Comparison of ENCODE assay signal across 8 mouse cellular contexts in the genomic region with DNA sequence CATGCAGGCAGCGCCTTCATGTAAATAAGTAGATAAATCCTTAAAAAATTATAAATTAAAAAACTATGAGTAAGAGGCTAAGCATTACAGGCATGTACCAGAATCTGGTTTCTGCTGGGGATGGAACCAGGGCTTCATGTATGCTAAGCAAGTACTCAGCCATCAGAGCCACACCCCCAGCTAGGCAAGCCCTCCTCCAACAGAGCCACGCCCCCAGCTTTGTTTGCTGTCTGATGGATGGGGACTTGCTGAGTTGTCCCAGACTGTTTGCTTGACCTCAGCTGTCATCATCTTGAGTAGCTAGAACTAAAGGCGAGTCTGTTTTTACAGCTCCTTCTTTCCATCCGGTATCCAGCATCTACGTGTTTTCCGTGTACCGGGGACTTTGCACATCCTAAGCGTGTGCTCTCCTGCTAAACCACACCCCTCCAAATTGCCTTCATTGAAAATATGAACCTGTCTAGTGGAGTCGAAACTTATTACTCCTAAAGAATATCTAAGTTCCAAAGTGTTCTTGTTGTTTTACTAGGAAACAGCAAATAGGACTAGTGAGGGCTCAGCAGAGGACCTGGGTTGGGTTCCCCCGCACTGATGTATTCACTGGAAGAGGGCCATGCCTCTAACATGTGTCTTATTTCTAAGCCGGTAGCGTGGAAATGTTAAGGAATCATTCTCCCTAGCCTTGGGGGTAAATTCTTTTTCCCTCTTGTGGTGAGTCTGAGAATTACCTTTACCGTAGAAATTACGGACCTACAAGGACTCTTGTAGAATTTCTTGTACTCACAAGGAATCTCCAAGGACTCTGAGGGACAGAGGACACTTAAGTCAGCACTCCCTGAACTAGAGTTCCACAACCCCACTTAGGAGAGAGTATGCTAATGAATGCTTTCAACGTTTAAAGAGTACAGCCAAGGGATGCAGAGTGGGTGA. TPM values are rescaled to one million over a fixed set of nuclear protein-coding genes. Genes with fewer than 3 reads are reported as not detected.
DNase-seq lines count a peak whose midpoint lies in the region; ATAC-seq lines count a peak whose summit lies in the region.
"Had no signal": no experiment of that assay in that cellular context is flagged by ENCODE, and none has a peak within 500 bp of the region (broad histone marks: within the 10 kb centered on the region; RNA-seq: fewer than 3 reads in every experiment).

No protein-coding gene starts in this region.

- no peak overlapping the region for H3K4me3 ChIP-seq in kidney, embryonic 16.5 days (ENCODE audit: low read length)
- H3K4me3 ChIP-seq in heart, embryonic 16.5 days (ENCODE audit: low read length): no peak overlapping the region
- H3K4me3 ChIP-seq in midbrain, embryonic 11.5 days (ENCODE audit: low read depth, low read length): no peak overlapping the region
- H3K4me3 ChIP-seq: forebrain, embryonic 12.5 days had no signal

- no peak for ATAC-seq in kidney, embryonic 16.5 days (ENCODE audit: low FRiP score, low TSS enrichment)
- peak; percentile 63 for ATAC-seq in heart, embryonic 16.5 days (replicated peaks; ENCODE audit: extremely low read depth, insufficient read depth, low FRiP score)
- no peak for ATAC-seq in midbrain, embryonic 11.5 days (ENCODE audit: low FRiP score)

- H3K9me3 ChIP-seq in kidney, embryonic 16.5 days (ENCODE audit: low read length): no peaks in the 10 kb centered on the region
- H3K9me3 ChIP-seq in heart, embryonic 16.5 days (replicated peaks; ENCODE audit: control insufficient read depth, low read length): no peaks in the 10 kb centered on the region
- H3K9me3 ChIP-seq in midbrain, embryonic 11.5 days (ENCODE audit: control insufficient read depth, low read length): no peaks in the 10 kb centered on the region
- H3K9me3 ChIP-seq: forebrain, embryonic 12.5 days had no signal

- H3K4me1 ChIP-seq in kidney, embryonic 16.5 days (ENCODE audit: insufficient read depth, low read length): peaks cover 7% of the 10 kb centered on the region; the same call in 1 of the 2 replicates
- peaks cover 11% of the 10 kb centered on the region for H3K4me1 ChIP-seq in heart, embryonic 16.5 days (ENCODE audit: control insufficient read depth, insufficient read depth, low read length)
- H3K4me1 ChIP-seq in midbrain, embryonic 11.5 days (ENCODE audit: control insufficient read depth, insufficient read depth, low read length): no peaks in the 10 kb centered on the region

- 0 out of 2 replicates have a peak, but pooled peaks cover 5% of the 10 kb centered on the region for H3K27me3 ChIP-seq in kidney, embryonic 16.5 days (ENCODE audit: insufficient read depth, low read length)
- no peaks in the 10 kb centered on the region for H3K27me3 ChIP-seq in heart, embryonic 16.5 days (ENCODE audit: control insufficient read depth, insufficient read depth, low read length)
- no peaks in the 10 kb centered on the region for H3K27me3 ChIP-seq in midbrain, embryonic 11.5 days (ENCODE audit: control insufficient read depth, insufficient read depth, low read length)

- H3K4me2 ChIP-seq in kidney, embryonic 16.5 days (replicated peaks; ENCODE audit: low read depth, low read length): no peak overlapping the region
- no peak overlapping the region for H3K4me2 ChIP-seq in heart, embryonic 16.5 days (ENCODE audit: low read depth, low read length)
- H3K4me2 ChIP-seq in midbrain, embryonic 11.5 days: no peak overlapping the region
- H3K4me2 ChIP-seq: forebrain, embryonic 12.5 days had no signal

- no peaks in the 10 kb centered on the region for H3K36me3 ChIP-seq in kidney, embryonic 16.5 days (ENCODE audit: insufficient read depth, low read length)
- H3K36me3 ChIP-seq in heart, embryonic 16.5 days (ENCODE audit: control insufficient read depth, insufficient read depth): no peaks in the 10 kb centered on the region
- no peaks in the 10 kb centered on the region for H3K36me3 ChIP-seq in midbrain, embryonic 11.5 days (ENCODE audit: control insufficient read depth, insufficient read depth, low read length)
- H3K36me3 ChIP-seq: forebrain, embryonic 12.5 days had no signal

- 63% methylated on average over 15 of the region's 15 CpGs for WGBS in kidney, embryonic 16.5 days
- 47% methylated on average over 15 of the region's 15 CpGs for WGBS in heart, embryonic 16.5 days
- 81% methylated on average over 15 of the region's 15 CpGs for WGBS in midbrain, embryonic 11.5 days

- no peak overlapping the region for H3K9ac ChIP-seq in kidney, embryonic 16.5 days (replicated peaks; ENCODE audit: low read length)
- H3K9ac ChIP-seq in heart, embryonic 16.5 days (ENCODE audit: low read length): no peak overlapping the region
- H3K9ac ChIP-seq in midbrain, embryonic 11.5 days (ENCODE audit: low read length): no peak overlapping the region
- H3K9ac ChIP-seq: forebrain, embryonic 12.5 days had no signal

- DNase-seq in kidney, postnatal 10 days: peak; percentile 63
- DNase-seq in ZHBTc4 (ENCODE audit: low read depth, low spot score): peak; percentile 97
- peak; percentile 53 for DNase-seq in naive thymus-derived CD4-positive, alpha-beta T cell, adult 2 months (ENCODE audit: low read depth)
- DNase-seq in midbrain, embryonic 11.5 days (ENCODE audit: low spot score, missing footprints): no peak
- DNase-seq in cerebellum, postnatal 14 days: no peak

- H3K27ac ChIP-seq in kidney, embryonic 16.5 days (ENCODE audit: low read length): no peak overlapping the region
- no peak overlapping the region for H3K27ac ChIP-seq in heart, embryonic 16.5 days (ENCODE audit: low read length)
- no peak overlapping the region for H3K27ac ChIP-seq in midbrain, embryonic 11.5 days (ENCODE audit: low read depth, low read length)
- H3K27ac ChIP-seq: forebrain, embryonic 12.5 days had no signal

RNA-seq across cellular contexts. Expression of gene Rps6ka1, which starts 54.4 kb away (rescaled TPM):
- 52.0 and 53.4 TPM in 2 replicates for polyA plus RNA-seq in kidney, embryonic 16.5 days (2015; fragmentation: Nextera tagmentation; extraction: Ambion mirVana)
- polyA plus RNA-seq in heart, embryonic 16.5 days (2015; fragmentation: Nextera tagmentation; extraction: Ambion mirVana): 18.7 and 19.7 TPM in 2 replicates
- polyA plus RNA-seq in midbrain, embryonic 11.5 days (2014; fragmentation: Nextera tagmentation; extraction: Ambion mirVana): 22.2 and 25.2 TPM in 2 replicates

Comparison
In these comparisons a context has a peak if more than half of its experiments do, and no peak if none do; other contexts are left out.
1. DNase-seq: peak in kidney, postnatal 10 days (single experiment), ZHBTc4 (single experiment) and naive thymus-derived CD4-positive, alpha-beta T cell, adult 2 months (single experiment); none in midbrain, embryonic 11.5 days (single experiment) and cerebellum, postnatal 14 days (0 of 2).